Mouse (Mus musculus): ENCODE measurements around the gene Trdmt1. TPM values are rescaled to one million over a fixed set of nuclear protein-coding genes. Genes with fewer than 3 reads are reported as not detected.
A peak's percentile ranks its signal among the peaks of the same experiment; 100 is the strongest.

Trdmt1 gene
- polyA plus RNA-seq, 1 experiment from 2014 or later: 11.8 TPM

- peaks cover 6 to 25% of the 10 kb centered on the region in 2 experiments for H3K4me1 ChIP-seq (ENCODE audit: control insufficient read depth in 2 of 2, insufficient read depth in 2 of 2, low read length in 2 of 2)
- no peak overlapping the region for H3K4me3 ChIP-seq (ENCODE audit: control insufficient read depth in 1 of 2, insufficient read depth in 1 of 2, low read depth in 1 of 2, low read length in 2 of 2)
- no peak overlapping the region for H3K27ac ChIP-seq (replicated peaks in 1 of 2; ENCODE audit: control insufficient read depth in 1 of 2, insufficient read depth in 1 of 2, low read depth in 2 of 2, low read length in 2 of 2)
- no peak overlapping the region for H3K9ac ChIP-seq (ENCODE audit: low read length)
- no peaks in the 10 kb centered on the region for H3K9me3 ChIP-seq (ENCODE audit: control insufficient read depth, low read length)
- H3K27me3 ChIP-seq (ENCODE audit: control insufficient read depth, insufficient read depth, low read length): no peaks in the 10 kb centered on the region
- H3K4me2 ChIP-seq (ENCODE audit: low read length): no peak overlapping the region
- no peak for ATAC-seq (ENCODE audit: insufficient number of reproducible peaks, insufficient read depth, low FRiP score, low read depth)
- H3K36me3 ChIP-seq (ENCODE audit: control insufficient read depth, insufficient read depth, low read length): no peaks in the 10 kb centered on the region
Measured at GRCm38 (mm10) chr2:13556239-13556638, 11.8 kb upstream of the Trdmt1 start.

- Histone ChIP-seq H3K4me1 (ENCODE audit: control insufficient read depth in 2 of 2, insufficient read depth in 2 of 2, low read length in 2 of 2) (peaks cover 6 to 19% of the 10 kb centered on the region in 2 experiments), H3K4me3 (ENCODE audit: control insufficient read depth in 1 of 2, insufficient read depth in 1 of 2, low read depth in 1 of 2, low read length in 2 of 2) (no peak overlapping the region), H3K27me3 (ENCODE audit: control insufficient read depth, insufficient read depth, low read length) (no peaks in the 10 kb centered on the region), H3K36me3 (ENCODE audit: control insufficient read depth, insufficient read depth, low read length) (no peaks in the 10 kb centered on the region), H3K27ac (replicated peaks in 1 of 2; ENCODE audit: control insufficient read depth in 1 of 2, insufficient read depth in 1 of 2, low read depth in 2 of 2, low read length in 2 of 2) (no peak overlapping the region), H3K9ac (ENCODE audit: low read length) (no peak overlapping the region), H3K9me3 (ENCODE audit: control insufficient read depth, low read length) (no peaks in the 10 kb centered on the region), H3K4me2 (ENCODE audit: low read length) (no peak overlapping the region; the same call in 1 of the 2 replicates)
- no peak for ATAC-seq (ENCODE audit: insufficient number of reproducible peaks, insufficient read depth, low FRiP score, low read depth)
- WGBS: 26% methylated on average over 2 of the region's 2 CpGs
Measured at GRCm38 (mm10) chr2:13553966-13554365, 9.5 kb upstream of the Trdmt1 start.

DNA sequence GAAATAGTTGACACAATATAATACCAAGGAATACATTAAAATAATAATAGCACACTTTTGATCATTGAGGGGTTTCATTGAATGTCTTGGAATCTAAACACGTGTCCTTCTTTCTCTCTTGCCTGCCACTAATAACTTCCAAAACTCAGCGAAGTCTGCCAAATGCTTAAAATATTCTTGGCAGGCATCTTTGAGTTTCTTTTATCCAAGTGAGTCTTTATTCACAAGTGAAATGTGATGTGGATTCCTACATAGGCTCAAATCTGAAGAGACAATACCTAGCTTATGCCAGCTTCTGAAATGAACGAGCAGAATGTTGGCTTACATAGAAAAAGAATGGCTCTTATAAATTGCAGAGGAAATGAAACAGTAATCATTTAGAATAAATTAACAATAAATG is 4.3 kb upstream of the Trdmt1 start:
- no peak overlapping the region for H3K4me3 ChIP-seq (ENCODE audit: control insufficient read depth in 1 of 2, insufficient read depth in 1 of 2, low read depth in 1 of 2, low read length in 2 of 2)
- WGBS: 69% methylated on average over 3 of the region's 3 CpGs
- H3K4me2 ChIP-seq (ENCODE audit: low read length): no peak overlapping the region
- H3K4me1 ChIP-seq (ENCODE audit: control insufficient read depth in 2 of 2, insufficient read depth in 2 of 2, low read length in 2 of 2): peaks cover 2 to 3% of the 10 kb centered on the region in 2 experiments; a peak in 3 of 4 replicates
- no peak overlapping the region for H3K9ac ChIP-seq (ENCODE audit: low read length)
- ATAC-seq (ENCODE audit: insufficient number of reproducible peaks, insufficient read depth, low FRiP score, low read depth): no peak
- H3K27ac ChIP-seq (replicated peaks in 1 of 2; ENCODE audit: control insufficient read depth in 1 of 2, insufficient read depth in 1 of 2, low read depth in 2 of 2, low read length in 2 of 2): no peak overlapping the region
- H3K36me3 ChIP-seq (ENCODE audit: control insufficient read depth, insufficient read depth, low read length): no peaks in the 10 kb centered on the region
- H3K9me3 ChIP-seq (ENCODE audit: control insufficient read depth, low read length): no peaks in the 10 kb centered on the region
- no peaks in the 10 kb centered on the region for H3K27me3 ChIP-seq (ENCODE audit: control insufficient read depth, insufficient read depth, low read length)

- no peak for ATAC-seq (ENCODE audit: insufficient number of reproducible peaks, insufficient read depth, low FRiP score, low read depth)
- Histone ChIP-seq H3K36me3 (ENCODE audit: control insufficient read depth, insufficient read depth, low read length) (no peaks in the 10 kb centered on the region), H3K27ac (replicated peaks in 1 of 2; ENCODE audit: control insufficient read depth in 1 of 2, insufficient read depth in 1 of 2, low read depth in 2 of 2, low read length in 2 of 2) (peak overlapping the region; percentile 91 to 95), H3K27me3 (ENCODE audit: control insufficient read depth, insufficient read depth, low read length) (no peaks in the 10 kb centered on the region), H3K9me3 (ENCODE audit: control insufficient read depth, low read length) (no peaks in the 10 kb centered on the region), H3K4me1 (ENCODE audit: control insufficient read depth in 2 of 2, insufficient read depth in 2 of 2, low read length in 2 of 2) (peaks cover 2 to 5% of the 10 kb centered on the region in 2 experiments; a peak in 2 of 4 replicates), H3K4me2 (ENCODE audit: low read length) (peak overlapping the region; percentile 75), H3K4me3 (ENCODE audit: control insufficient read depth in 1 of 2, insufficient read depth in 1 of 2, low read depth in 1 of 2, low read length in 2 of 2) (peak overlapping the region; percentile 70 to 84), H3K9ac (ENCODE audit: low read length) (peak overlapping the region; percentile 87)
- WGBS: 49% methylated on average over 8 of the region's 8 CpGs
Measured at GRCm38 (mm10) chr2:13543519-13544124, 846 bp downstream of the Trdmt1 start.

GRCm38 (mm10) chr2:13539860-13540259 is 4.6 kb downstream of the Trdmt1 start:
- no peak overlapping the region for H3K9ac ChIP-seq (ENCODE audit: low read length)
- 82% methylated on average over 1 of the region's 1 CpGs for WGBS
- no peak for ATAC-seq (ENCODE audit: insufficient number of reproducible peaks, insufficient read depth, low FRiP score, low read depth)
- H3K4me3 ChIP-seq (ENCODE audit: control insufficient read depth in 1 of 2, insufficient read depth in 1 of 2, low read depth in 1 of 2, low read length in 2 of 2): no peak overlapping the region
- H3K4me2 ChIP-seq (ENCODE audit: low read length): no peak overlapping the region
- H3K27me3 ChIP-seq (ENCODE audit: control insufficient read depth, insufficient read depth, low read length): no peaks in the 10 kb centered on the region
- H3K27ac ChIP-seq (replicated peaks in 1 of 2; ENCODE audit: control insufficient read depth in 1 of 2, insufficient read depth in 1 of 2, low read depth in 2 of 2, low read length in 2 of 2): no peak overlapping the region
- peaks cover 4 to 5% of the 10 kb centered on the region in 2 experiments; a peak in 3 of 4 replicates for H3K4me1 ChIP-seq (ENCODE audit: control insufficient read depth in 2 of 2, insufficient read depth in 2 of 2, low read length in 2 of 2)
- H3K36me3 ChIP-seq (ENCODE audit: control insufficient read depth, insufficient read depth, low read length): no peaks in the 10 kb centered on the region
- no peaks in the 10 kb centered on the region for H3K9me3 ChIP-seq (ENCODE audit: control insufficient read depth, low read length)

GRCm38 (mm10) chr2:13538704-13539377 is 5.6 kb downstream of the Trdmt1 start:
- Histone ChIP-seq H3K27ac (replicated peaks in 1 of 2; ENCODE audit: control insufficient read depth in 1 of 2, insufficient read depth in 1 of 2, low read depth in 2 of 2, low read length in 2 of 2) (no peak overlapping the region), H3K27me3 (ENCODE audit: control insufficient read depth, insufficient read depth, low read length) (no peaks in the 10 kb centered on the region), H3K4me2 (ENCODE audit: low read length) (no peak overlapping the region), H3K9ac (ENCODE audit: low read length) (no peak overlapping the region), H3K4me1 (ENCODE audit: control insufficient read depth in 2 of 2, insufficient read depth in 2 of 2, low read length in 2 of 2) (peaks cover 4% of the 10 kb centered on the region in 2 experiments; a peak in 3 of 4 replicates), H3K36me3 (ENCODE audit: control insufficient read depth, insufficient read depth, low read length) (no peaks in the 10 kb centered on the region), H3K9me3 (ENCODE audit: control insufficient read depth, low read length) (no peaks in the 10 kb centered on the region), H3K4me3 (ENCODE audit: control insufficient read depth in 1 of 2, insufficient read depth in 1 of 2, low read depth in 1 of 2, low read length in 2 of 2) (no peak overlapping the region)
- 57% methylated on average over 6 of the region's 6 CpGs for WGBS
- ATAC-seq (ENCODE audit: insufficient number of reproducible peaks, insufficient read depth, low FRiP score, low read depth): no peak

- ATAC-seq (ENCODE audit: insufficient number of reproducible peaks, insufficient read depth, low FRiP score, low read depth): no peak
- Histone ChIP-seq H3K27me3 (ENCODE audit: control insufficient read depth, insufficient read depth, low read length) (no peaks in the 10 kb centered on the region), H3K27ac (replicated peaks in 1 of 2; ENCODE audit: control insufficient read depth in 1 of 2, insufficient read depth in 1 of 2, low read depth in 2 of 2, low read length in 2 of 2) (no peak overlapping the region), H3K4me2 (ENCODE audit: low read length) (no peak overlapping the region), H3K9me3 (ENCODE audit: control insufficient read depth, low read length) (no peaks in the 10 kb centered on the region), H3K4me3 (ENCODE audit: control insufficient read depth in 1 of 2, insufficient read depth in 1 of 2, low read depth in 1 of 2, low read length in 2 of 2) (no peak overlapping the region), H3K9ac (ENCODE audit: low read length) (no peak overlapping the region), H3K36me3 (ENCODE audit: control insufficient read depth, insufficient read depth, low read length) (no peaks in the 10 kb centered on the region), H3K4me1 (ENCODE audit: control insufficient read depth in 2 of 2, insufficient read depth in 2 of 2, low read length in 2 of 2) (peaks cover 0 to 4% of the 10 kb centered on the region in 2 experiments; a peak in 1 of 4 replicates)
- 81% methylated on average over 2 of the region's 2 CpGs for WGBS
Measured at GRCm38 (mm10) chr2:13538258-13538657, 6.2 kb downstream of the Trdmt1 start.

All from heart, embryonic 14.5 days (tissue).